Mouse (Mus musculus): ENCODE measurements at regions not wholly inside any gene's neighbourhood (a gene's known extent, or its start where the extent isn't known, plus 50 kb on each side); places are given as distances from the start of the nearest gene placed in this dataset.

GRCm38 (mm10) chr10:111365011-111365410 is 66.5 kb downstream of the Bbs10 start:
- TF ChIP-seq CTCF (IDR thresholded peaks at IDR 0.05; ENCODE audit: low read depth, low read length) (no peak), POLR2A (IDR thresholded peaks at IDR 0.05; ENCODE audit: borderline replicate concordance, low read depth, low read length) (no peak)
